Mouse (Mus musculus) liver, postnatal 0 days (tissue): ENCODE measurements around the gene 2510009E07Rik.

ENCODE experiments used
- CTCF ChIP-seq: sonication (generic); IDR thresholded peaks from 2 replicates; pipeline ENCODE4 v1.5.1; 2016; ENCODE audit warnings: antibody characterized with exemption, low read depth
- EP300 ChIP-seq: IDR thresholded peaks from 2 replicates; pipeline ENCODE4 v1.6.1; 2016; ENCODE audit warnings: antibody characterized with exemption, low read depth, mild to moderate bottlenecking

GRCm38 (mm10) chr16:21727421-21727820, 33.0 kb upstream of the 2510009E07Rik start:
- TF ChIP-seq CTCF (no peak), EP300 (no peak)
